Mouse (Mus musculus) liver, embryonic 15.5 days (tissue): ENCODE measurements at regions not wholly inside any gene's neighbourhood (a gene's known extent, or its start where the extent isn't known, plus 50 kb on each side); places are given as distances from the start of the nearest gene placed in this dataset.

Experiments
- ATAC-seq: fragments of 200-750 bp; cut with Nextera tagmentation; 2 replicates; pipeline ENCODE4 v1.8.0; 2017; ENCODE audit warnings: moderate number of reproducible peaks, mild to moderate bottlenecking, moderate library complexity; ENCODE audit not compliant: insufficient read depth
- H3K27ac ChIP-seq: fragments of 300-500 bp; sonication (generic); replicated peaks from 2 replicates; pipeline ENCODE4 v1.5.1; 2015; ENCODE audit warnings: mild to moderate bottlenecking, inconsistent platforms
- H3K27me3 ChIP-seq: fragments of 300-500 bp; sonication (generic); 2 replicates; pipeline ENCODE4 v1.6.1; 2015; ENCODE audit warnings: mild to moderate bottlenecking, inconsistent platforms
- H3K36me3 ChIP-seq: fragments of 300-500 bp; sonication (generic); replicated peaks from 2 replicates; pipeline ENCODE4 v1.6.1; 2015; ENCODE audit warnings: moderate library complexity, mild to moderate bottlenecking, inconsistent platforms
- H3K4me1 ChIP-seq: fragments of 300-500 bp; sonication (generic); replicated peaks from 2 replicates; pipeline ENCODE4 v1.6.1; 2015; ENCODE audit warnings: inconsistent platforms
- H3K4me2 ChIP-seq: fragments of 300-500 bp; sonication (generic); 2 replicates; pipeline ENCODE4 v1.6.1; 2015; ENCODE audit warnings: moderate library complexity, mild to moderate bottlenecking, inconsistent platforms
- H3K4me3 ChIP-seq: fragments of 300-500 bp; sonication (generic); replicated peaks from 2 replicates; pipeline ENCODE4 v1.5.1; 2015; ENCODE audit warnings: mild to moderate bottlenecking, inconsistent platforms
- H3K9ac ChIP-seq: fragments of 300-500 bp; sonication (generic); 2 replicates; pipeline ENCODE4 v1.6.1; 2015; ENCODE audit warnings: moderate library complexity, mild to moderate bottlenecking, inconsistent platforms
- H3K9me3 ChIP-seq: fragments of 300-500 bp; sonication (generic); replicated peaks from 2 replicates; pipeline ENCODE4 v1.6.1; 2016; ENCODE audit warnings: inconsistent platforms
- WGBS: fragments of 180-500 bp; shearing (Covaris S2); methylation state at CpG from one replicate; pipeline ENCODE4 v1.1.7; 2015; ENCODE audit warnings: mixed read lengths; ENCODE audit not compliant: insufficient replicate concordance; 5-methylcytosine and 5-hydroxymethylcytosine counted together

DNA sequence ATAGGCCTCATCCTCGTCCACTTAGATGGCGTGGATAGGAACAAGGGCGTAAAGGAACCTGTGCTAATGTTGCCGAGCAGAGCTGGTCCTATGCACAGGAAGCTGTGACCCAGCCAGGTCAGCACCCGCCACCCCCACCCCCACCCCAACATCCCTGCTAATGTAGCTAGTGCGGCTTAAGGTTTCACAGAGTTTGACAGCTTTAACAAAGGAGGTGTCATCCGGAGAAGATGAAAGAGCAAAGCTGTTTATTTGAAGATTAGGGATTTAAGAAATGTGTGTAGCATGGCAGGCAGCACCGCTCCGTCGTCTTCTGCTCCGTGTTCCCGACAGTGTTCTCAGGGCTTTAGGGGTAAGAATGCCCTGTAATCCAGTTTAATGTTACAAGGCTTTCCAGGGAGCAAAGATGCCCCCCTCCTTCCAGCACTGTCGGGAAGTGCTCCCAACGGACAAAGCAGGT lies 93.5 kb downstream of the Thnsl2 start:
- ATAC-seq = no peak
- H3K4me3 ChIP-seq = no peak overlapping the region
- peaks cover 25% of the 10 kb centered on the region for H3K27me3 ChIP-seq
- H3K9ac ChIP-seq = no peak overlapping the region
- no peak overlapping the region for H3K27ac ChIP-seq
- H3K4me1 ChIP-seq = no peaks in the 10 kb centered on the region
- no peaks in the 10 kb centered on the region for H3K36me3 ChIP-seq
- WGBS = 23% methylated on average over 14 of the region's 14 CpGs
- no peaks in the 10 kb centered on the region for H3K9me3 ChIP-seq
- H3K4me2 ChIP-seq = no peak overlapping the region

DNA sequence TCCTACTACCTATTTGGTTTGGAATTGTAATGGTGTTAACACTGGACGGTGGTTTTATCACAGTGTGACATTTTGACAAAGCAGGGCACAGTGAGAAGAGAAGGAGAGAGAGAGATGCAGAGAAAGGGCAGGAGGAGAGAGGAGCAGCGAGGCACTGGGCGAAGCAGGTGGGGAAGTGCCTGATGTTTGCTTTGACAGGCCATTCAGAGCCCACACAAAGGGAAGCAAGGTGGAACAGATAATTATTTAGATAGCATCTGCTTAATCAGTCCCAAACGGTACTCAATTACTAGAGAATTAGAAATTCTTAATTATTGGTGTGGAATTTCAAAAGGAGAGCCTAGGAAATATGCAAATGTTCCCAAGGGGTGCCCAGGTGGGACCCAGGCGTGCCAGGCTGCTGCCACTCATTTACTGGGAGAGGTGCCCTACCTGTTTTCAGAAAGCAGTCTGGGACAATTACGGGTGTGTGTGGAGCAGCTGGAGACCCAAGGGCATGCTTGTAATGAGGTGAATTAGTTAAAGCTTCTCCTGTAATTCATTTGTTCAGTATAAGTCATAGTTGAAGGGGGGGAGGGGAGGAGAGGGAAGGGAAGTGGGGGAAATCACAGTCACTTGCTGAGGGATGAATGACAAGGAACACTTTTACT lies 86.9 kb downstream of the Thnsl2 start:
- H3K9me3 ChIP-seq = no peaks in the 10 kb centered on the region
- no peak overlapping the region for H3K27ac ChIP-seq
- H3K4me1 ChIP-seq = no peaks in the 10 kb centered on the region
- no peak overlapping the region for H3K4me3 ChIP-seq
- 42% methylated on average over 6 of the region's 6 CpGs for WGBS
- no peak overlapping the region for H3K9ac ChIP-seq
- ATAC-seq = no peak
- no peak overlapping the region for H3K4me2 ChIP-seq
- H3K36me3 ChIP-seq = no peaks in the 10 kb centered on the region
- no peaks in the 10 kb centered on the region for H3K27me3 ChIP-seq

DNA sequence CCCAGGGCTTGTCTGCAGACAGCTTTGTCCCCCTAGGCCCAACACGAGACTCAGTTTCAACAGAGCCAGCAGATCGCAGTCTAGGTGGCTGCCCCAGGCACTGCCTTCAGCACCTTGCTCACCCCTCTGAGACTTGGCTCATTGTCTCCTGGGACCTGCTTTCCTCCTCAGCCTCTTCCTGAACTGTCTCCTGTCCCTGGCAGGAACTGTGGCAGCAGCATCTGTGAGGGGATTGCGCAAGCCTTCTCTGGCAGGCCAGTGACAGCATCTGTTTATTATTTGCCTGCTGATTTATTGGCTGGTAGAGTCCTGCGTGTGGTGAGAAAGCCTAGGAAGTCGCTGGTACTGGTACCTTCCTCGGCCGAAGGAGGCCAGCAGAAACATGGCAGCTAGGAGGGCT lies 84.1 kb downstream of the Thnsl2 start:
- no peak for ATAC-seq
- Histone ChIP-seq H3K36me3 (no peaks in the 10 kb centered on the region), H3K9ac (no peak overlapping the region), H3K4me1 (no peaks in the 10 kb centered on the region), H3K27me3 (no peaks in the 10 kb centered on the region), H3K4me2 (no peak overlapping the region), H3K4me3 (no peak overlapping the region), H3K27ac (no peak overlapping the region), H3K9me3 (no peaks in the 10 kb centered on the region)
- WGBS = 14% methylated on average over 7 of the region's 7 CpGs

DNA sequence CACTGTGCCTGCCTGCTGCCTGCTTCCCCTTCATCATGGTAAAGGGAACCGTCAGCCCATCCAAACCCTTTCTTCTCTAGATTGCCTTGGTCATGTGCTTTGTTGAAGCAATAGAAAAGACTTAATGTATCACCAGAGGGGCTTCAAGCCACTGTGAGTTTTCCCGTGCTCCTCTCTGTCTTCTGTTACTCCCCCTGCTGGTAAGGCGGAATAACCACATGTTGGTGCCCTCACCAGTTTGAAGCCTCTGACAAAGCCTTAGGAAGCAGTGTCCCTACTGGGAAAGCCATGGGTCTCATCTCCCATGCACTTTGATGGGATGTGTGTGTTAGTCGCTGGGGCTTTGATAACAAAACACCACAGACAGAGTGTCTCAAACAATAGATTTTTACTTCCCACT lies 81.3 kb downstream of the Thnsl2 start:
- H3K27me3 ChIP-seq = no peaks in the 10 kb centered on the region
- no peaks in the 10 kb centered on the region for H3K4me1 ChIP-seq
- H3K4me3 ChIP-seq = no peak overlapping the region
- WGBS = 43% methylated on average over 4 of the region's 4 CpGs
- H3K4me2 ChIP-seq = no peak overlapping the region
- H3K27ac ChIP-seq = no peak overlapping the region
- no peak for ATAC-seq
- H3K9me3 ChIP-seq = no peaks in the 10 kb centered on the region
- no peak overlapping the region for H3K9ac ChIP-seq
- no peaks in the 10 kb centered on the region for H3K36me3 ChIP-seq

DNA sequence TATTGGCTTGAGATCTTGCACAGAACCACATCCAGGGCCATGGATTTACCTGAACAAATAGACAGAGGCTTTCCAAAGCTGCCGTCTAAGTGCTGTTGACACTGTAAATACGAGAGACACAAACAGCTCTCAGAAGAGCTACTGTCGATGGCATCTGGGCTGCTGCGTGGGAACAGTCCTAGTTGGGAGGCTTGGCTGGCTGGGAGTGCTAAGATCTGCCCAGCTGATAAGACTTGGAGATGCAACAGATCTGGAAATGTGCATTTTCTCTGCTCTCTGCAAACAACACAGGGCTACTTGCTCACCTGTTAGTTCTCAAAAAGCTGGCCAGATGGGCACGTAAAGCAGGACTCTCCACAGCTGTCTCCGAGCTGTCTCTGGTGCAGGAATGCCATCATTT lies 78.8 kb downstream of the Thnsl2 start:
- H3K4me1 ChIP-seq = no peaks in the 10 kb centered on the region
- H3K4me2 ChIP-seq = no peak overlapping the region
- H3K27ac ChIP-seq = no peak overlapping the region
- no peak overlapping the region for H3K4me3 ChIP-seq
- ATAC-seq = no peak
- no peaks in the 10 kb centered on the region for H3K36me3 ChIP-seq
- H3K9me3 ChIP-seq = no peaks in the 10 kb centered on the region
- no peaks in the 10 kb centered on the region for H3K27me3 ChIP-seq
- WGBS = 38% methylated on average over 6 of the region's 6 CpGs
- H3K9ac ChIP-seq = no peak overlapping the region

DNA sequence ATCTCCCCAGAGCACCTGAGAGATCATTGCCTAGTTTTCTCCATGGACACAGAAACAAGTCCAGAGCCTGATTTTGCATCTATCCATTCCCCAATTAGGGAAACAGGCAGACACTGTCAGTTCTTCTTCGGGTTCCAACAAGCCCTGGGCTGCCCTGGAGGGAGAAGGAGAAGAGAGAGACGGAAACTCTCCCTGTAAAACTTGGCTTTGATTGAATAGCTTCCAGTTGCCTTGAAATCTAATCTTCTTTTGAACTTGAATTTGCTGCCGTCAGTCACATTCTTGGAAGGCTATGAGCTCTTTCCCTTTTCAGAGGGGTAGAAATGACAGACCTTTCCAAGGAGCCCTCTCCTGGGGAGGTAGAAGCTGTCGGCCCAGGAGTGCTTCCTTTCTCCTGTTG lies 75.0 kb downstream of the Thnsl2 start:
- Histone ChIP-seq H3K4me1 (no peaks in the 10 kb centered on the region), H3K36me3 (no peaks in the 10 kb centered on the region), H3K4me3 (no peak overlapping the region), H3K27me3 (no peaks in the 10 kb centered on the region), H3K9ac (no peak overlapping the region), H3K9me3 (no peaks in the 10 kb centered on the region), H3K27ac (no peak overlapping the region), H3K4me2 (no peak overlapping the region)
- 41% methylated on average over 4 of the region's 4 CpGs for WGBS
- ATAC-seq = no peak

DNA sequence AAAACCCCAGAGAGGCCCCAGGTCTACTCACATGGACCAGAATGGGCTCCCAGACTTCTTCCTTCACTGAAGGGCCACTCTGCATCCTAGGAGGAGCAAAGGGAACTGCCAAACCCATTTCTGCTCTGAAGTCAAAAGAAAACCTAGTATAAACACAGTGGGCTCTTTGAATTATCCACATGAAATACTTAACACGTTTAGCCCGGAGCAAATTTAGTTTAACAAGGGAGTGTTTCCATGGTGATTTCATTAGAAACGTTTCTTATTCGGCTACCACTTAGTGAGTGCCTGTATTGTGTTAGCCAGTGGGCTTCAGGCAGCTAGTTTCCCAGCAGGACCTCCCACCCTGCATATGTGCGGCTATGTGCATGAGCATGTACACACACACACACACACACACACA lies 69.4 kb downstream of the Thnsl2 start:
- 54% methylated on average over 5 of the region's 5 CpGs for WGBS
- Histone ChIP-seq H3K4me3 (no peak overlapping the region), H3K4me1 (no peaks in the 10 kb centered on the region), H3K27me3 (no peaks in the 10 kb centered on the region), H3K27ac (no peak overlapping the region), H3K9ac (no peak overlapping the region), H3K4me2 (no peak overlapping the region), H3K36me3 (no peaks in the 10 kb centered on the region), H3K9me3 (no peaks in the 10 kb centered on the region)
- no peak for ATAC-seq
